Mouse (Mus musculus): ENCODE data around the gene Vmn1r68.

DNA sequence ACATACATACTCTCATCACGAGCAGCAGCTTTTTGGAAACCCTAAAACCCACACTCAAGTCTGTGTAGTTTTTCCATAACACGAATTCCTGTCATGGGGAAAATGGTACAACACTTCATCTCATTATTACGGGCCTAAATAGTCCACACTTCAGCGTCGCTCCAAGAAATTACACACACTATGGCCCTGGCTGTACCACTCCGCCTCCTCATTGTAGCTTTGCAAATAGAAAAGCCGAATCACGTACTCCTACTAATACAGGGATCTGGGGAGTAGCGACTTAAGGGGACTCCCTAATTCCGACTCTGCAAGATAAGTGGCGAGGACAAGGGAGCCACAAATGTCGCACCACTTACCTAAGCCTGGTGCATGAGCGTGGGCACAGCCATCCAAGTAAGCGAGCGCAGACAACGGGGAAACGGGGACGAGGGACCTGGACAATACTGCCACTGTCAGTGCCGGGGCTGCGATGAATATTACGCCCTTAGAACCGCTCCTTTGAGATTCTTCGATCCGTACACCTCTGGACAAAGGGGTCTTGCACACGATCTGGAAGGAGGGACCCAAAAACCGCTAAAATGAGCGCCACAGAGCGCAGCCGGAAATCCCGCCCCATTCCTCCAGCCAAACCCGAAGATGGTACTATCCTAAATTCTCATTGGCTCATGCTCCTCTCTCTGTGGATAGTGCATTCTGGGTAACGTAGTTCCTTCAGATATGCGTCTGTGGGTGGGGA, 63.3 kb downstream of the Vmn1r68 start, which contains the start of gene Zik1:
- TF ChIP-seq TAL1 (IDR thresholded peaks at IDR 0.05; ENCODE audit: low read length) (no peak), GATA1 (IDR thresholded peaks at IDR 0.05; ENCODE audit: low read length) (no peak)

Measured in erythroblast, embryonic 14.5 days (primary cell).